Mouse (Mus musculus) limb, embryonic 14.5 days (tissue): ENCODE measurements around the gene Cyth1. TPM values are rescaled to one million over a fixed set of nuclear protein-coding genes. Genes with fewer than 3 reads are reported as not detected.

Experiments used
- ATAC-seq: fragments of 200-750 bp; cut with Nextera tagmentation; 2 replicates; pipeline ENCODE4 v1.8.0; 2017; ENCODE audit warnings: low read depth, moderate number of reproducible peaks, moderate TSS enrichment; ENCODE audit not compliant: low FRiP score
- DNase-seq: peaks from one replicate; pipeline ENCODE4 v3.0.0-alpha.2; 2015; ENCODE audit warnings: low spot score
- H3K27ac ChIP-seq: fragments of 300-500 bp; sonication (generic); replicated peaks from 2 replicates; pipeline ENCODE4 v1.5.1; 2014; ENCODE audit warnings: low read depth, mild to moderate bottlenecking, low read length, moderate library complexity, mixed read lengths
- H3K27me3 ChIP-seq: fragments of 300-500 bp; sonication (generic); 2 replicates; pipeline ENCODE4 v1.6.1; 2014; ENCODE audit warnings: low read length, mixed read lengths; ENCODE audit not compliant: control insufficient read depth, insufficient read depth
- H3K36me3 ChIP-seq: fragments of 300-500 bp; sonication (generic); 2 replicates; pipeline ENCODE4 v1.6.1; 2014; ENCODE audit warnings: mild to moderate bottlenecking, low read length, moderate library complexity, mixed read lengths; ENCODE audit not compliant: control insufficient read depth, insufficient read depth
- H3K4me1 ChIP-seq: fragments of 300-500 bp; sonication (generic); 2 replicates; pipeline ENCODE4 v1.6.1; 2014; ENCODE audit warnings: antibody characterized with exemption, low read length, mixed read lengths; ENCODE audit not compliant: control insufficient read depth, insufficient read depth
- H3K4me2 ChIP-seq: fragments of 300-500 bp; sonication (generic); replicated peaks from 2 replicates; pipeline ENCODE4 v1.6.1; 2014; ENCODE audit warnings: low read depth, mild to moderate bottlenecking, low read length, moderate library complexity; ENCODE audit not compliant: severe bottlenecking
- H3K4me3 ChIP-seq: fragments of 300-500 bp; sonication (generic); replicated peaks from 2 replicates; pipeline ENCODE4 v1.5.1; 2014; ENCODE audit warnings: low read length
- H3K9ac ChIP-seq: fragments of 300-500 bp; sonication (generic); 2 replicates; pipeline ENCODE4 v1.6.1; 2014; ENCODE audit warnings: mild to moderate bottlenecking, low read depth, low read length, moderate library complexity; ENCODE audit not compliant: severe bottlenecking
- H3K9me3 ChIP-seq: fragments of 300-500 bp; sonication (generic); 2 replicates; pipeline ENCODE4 v1.6.1; 2016; ENCODE audit warnings: low read length; ENCODE audit not compliant: control insufficient read depth
- POLR2A ChIP-seq: fragments of 200-500 bp; IDR thresholded peaks from 2 replicates; pipeline ENCODE4 v1.8.0; 2012; ENCODE audit warnings: inconsistent platforms, mild to moderate bottlenecking, moderate library complexity, borderline replicate concordance; ENCODE audit not compliant: insufficient read depth, insufficient read length; ENCODE audit errors: extremely low read depth
- WGBS: fragments of 180-500 bp; shearing (Covaris S2); extraction: QIAGEN DNeasy Blood & Tissue Kit; methylation state at CpG from one replicate; pipeline ENCODE4 v1.1.7; 2014; 5-methylcytosine and 5-hydroxymethylcytosine counted together
- polyA plus RNA-seq, 2 experiments: library from polyadenylated mRNA; depleted of rRNA in 1 of 2; stranded (reverse) in 1 of 2; unstranded in 1 of 2; fragments of >200 nt; fragmentation: Nextera tagmentation in 1 of 2; extraction: Ambion mirVana in 1 of 2; gene quantifications; 2 replicates each; pipeline versions ENCODE4 v1.2.1 to v1.2.3; 2012 to 2014

Cyth1 gene
- polyA plus RNA-seq, 2 experiments = 13.5 to 22.3 TPM

- Histone ChIP-seq H3K4me3 (no peak overlapping the region), H3K36me3 (no peaks in the 10 kb centered on the region), H3K4me1 (peaks cover 52% of the 10 kb centered on the region), H3K4me2 (no peak overlapping the region), H3K9me3 (no peaks in the 10 kb centered on the region), H3K9ac (no peak overlapping the region), H3K27ac (no peak overlapping the region), H3K27me3 (no peaks in the 10 kb centered on the region)
- ATAC-seq (no peak), DNase-seq (no peak)
- 90% methylated on average over 6 of the region's 6 CpGs for WGBS
- no peak for TF ChIP-seq POLR2A
Measured at GRCm38 (mm10) chr11:118243627-118244261, 4.6 kb downstream of the Cyth1 start.

DNA sequence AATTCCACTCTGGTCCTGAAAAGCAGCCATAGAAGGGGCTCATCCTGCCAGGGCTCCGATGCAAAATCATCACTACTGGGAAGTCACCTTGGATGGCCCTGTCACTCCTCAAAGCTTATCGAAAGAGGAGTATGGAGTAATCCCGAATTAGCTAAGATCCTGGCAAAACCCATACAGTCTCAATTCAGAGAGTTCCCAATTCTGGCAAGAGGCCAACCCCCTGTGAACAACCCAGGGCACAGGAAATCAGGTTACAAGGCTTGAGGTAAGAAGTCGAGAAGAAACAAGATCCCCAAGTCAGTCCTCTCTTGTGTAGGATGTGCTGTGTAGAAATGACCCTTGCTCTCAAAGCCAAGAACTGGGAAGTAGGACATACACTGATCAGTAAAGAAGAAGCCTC is 5.9 kb downstream of the Cyth1 start:
- no peak overlapping the region for H3K9ac ChIP-seq
- ATAC-seq (no peak), DNase-seq (no peak)
- H3K4me1 ChIP-seq = peaks cover 60% of the 10 kb centered on the region
- whole genome bisulfite sequencing = 59% methylated on average over 4 of the region's 4 CpGs
- no peaks in the 10 kb centered on the region for H3K36me3 ChIP-seq
- H3K27me3 ChIP-seq = no peaks in the 10 kb centered on the region
- TF ChIP-seq POLR2A = no peak
- no peaks in the 10 kb centered on the region for H3K9me3 ChIP-seq
- H3K4me2 ChIP-seq = no peak overlapping the region
- no peak overlapping the region for H3K27ac ChIP-seq
- H3K4me3 ChIP-seq = no peak overlapping the region

DNA sequence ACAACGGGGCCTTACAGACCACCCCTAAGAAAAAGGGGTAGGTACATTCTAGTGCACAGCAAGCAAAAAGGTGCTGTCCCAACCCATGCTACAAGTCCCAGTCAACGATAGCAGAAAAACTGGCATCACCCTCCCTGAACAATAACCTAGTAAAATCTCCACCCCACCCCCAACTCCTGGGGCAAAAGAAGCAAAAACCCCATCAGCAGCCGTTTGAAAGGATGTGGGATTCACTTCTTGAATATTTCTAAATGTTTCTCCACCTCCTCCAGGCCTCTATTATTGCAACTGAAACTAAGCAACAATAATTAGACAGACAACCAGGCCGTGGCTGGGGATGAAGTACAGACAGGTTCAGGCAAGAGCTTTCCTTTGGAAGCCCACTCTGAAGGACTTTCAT is 8.0 kb downstream of the Cyth1 start:
- peaks cover 53% of the 10 kb centered on the region for H3K4me1 ChIP-seq
- H3K9me3 ChIP-seq = no peaks in the 10 kb centered on the region
- WGBS = 38% methylated on average over 4 of the region's 4 CpGs
- ATAC-seq (no peak), DNase-seq (no peak)
- no peak overlapping the region for H3K9ac ChIP-seq
- peak overlapping the region; percentile 89 for H3K27ac ChIP-seq
- H3K27me3 ChIP-seq = no peaks in the 10 kb centered on the region
- H3K4me3 ChIP-seq = no peak overlapping the region
- no peaks in the 10 kb centered on the region for H3K36me3 ChIP-seq
- TF ChIP-seq POLR2A = no peak
- no peak overlapping the region for H3K4me2 ChIP-seq

DNA sequence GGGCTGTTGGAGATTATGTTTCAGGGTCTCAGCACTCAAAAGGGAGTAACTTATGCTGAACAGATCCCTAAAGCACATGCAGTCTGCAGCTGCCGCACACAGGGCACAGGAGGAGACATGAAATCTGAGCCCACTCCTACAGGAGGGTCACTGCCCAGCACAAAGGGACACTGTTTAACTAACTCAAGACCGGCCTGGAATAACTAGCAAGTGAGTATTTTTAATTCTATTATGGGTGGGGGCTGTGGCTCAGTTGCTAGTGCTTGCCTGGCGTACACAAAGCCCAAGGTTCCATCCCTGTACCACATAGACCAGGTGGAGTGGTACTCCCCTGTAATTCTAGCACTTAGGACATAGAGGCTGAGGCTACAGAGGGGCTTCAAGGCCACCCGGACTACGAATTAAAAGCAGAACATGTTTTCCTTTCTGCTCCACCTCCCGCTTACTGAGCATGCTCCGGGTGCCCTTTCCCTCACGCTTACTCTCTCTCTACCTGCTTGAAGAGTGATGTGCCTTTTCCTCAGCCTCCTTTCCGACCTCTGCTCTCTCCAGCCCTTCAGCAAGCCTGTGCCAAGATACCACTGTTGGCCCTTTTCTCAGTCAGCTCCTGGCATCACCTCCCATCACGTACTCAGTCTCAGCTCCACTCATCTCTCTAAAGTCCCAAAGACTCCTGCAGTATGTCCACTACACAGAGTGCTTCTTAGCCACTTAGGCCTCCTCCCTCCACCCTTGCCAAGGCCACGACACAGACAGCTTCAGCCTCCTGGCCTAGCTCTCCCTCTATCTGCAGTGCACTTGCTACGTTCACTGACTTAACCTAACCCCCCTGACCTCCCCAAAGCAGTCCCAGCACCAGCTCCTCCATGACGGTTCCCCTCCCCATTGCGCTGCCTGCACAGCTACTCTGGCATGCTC is 8.9 kb downstream of the Cyth1 start:
- Histone ChIP-seq H3K4me2 (peak overlapping the region; percentile 31; the same call in 1 of the 2 replicates), H3K4me3 (no peak overlapping the region), H3K27ac (peak overlapping the region; percentile 89), H3K9me3 (no peaks in the 10 kb centered on the region), H3K27me3 (no peaks in the 10 kb centered on the region), H3K36me3 (no peaks in the 10 kb centered on the region), H3K9ac (peak overlapping the region; percentile 22; the same call in 1 of the 2 replicates), H3K4me1 (peaks cover 53% of the 10 kb centered on the region)
- peak; percentile 52 for DNase-seq
- TF ChIP-seq POLR2A = no peak
- WGBS = 31% methylated on average over 14 of the region's 14 CpGs
- peak; percentile 90 for ATAC-seq

GRCm38 (mm10) chr11:118236520-118237190 is 11.7 kb downstream of the Cyth1 start:
- Histone ChIP-seq H3K4me3 (no peak overlapping the region), H3K9me3 (no peaks in the 10 kb centered on the region), H3K4me2 (no peak overlapping the region), H3K9ac (no peak overlapping the region; the same call in 1 of the 2 replicates), H3K4me1 (peaks cover 49% of the 10 kb centered on the region), H3K27ac (peak overlapping the region; percentile 55; the same call in 1 of the 2 replicates), H3K27me3 (no peaks in the 10 kb centered on the region), H3K36me3 (no peaks in the 10 kb centered on the region)
- DNase-seq (no peak), ATAC-seq (no peak)
- TF ChIP-seq POLR2A = no peak
- 46% methylated on average over 6 of the region's 6 CpGs for WGBS
